Mouse (Mus musculus) heart, embryonic 15.5 days (tissue): ENCODE data around the gene Bend5. TPM values are rescaled to one million over a fixed set of nuclear protein-coding genes. Genes with fewer than 3 reads are reported as not detected.

Source experiments
- ATAC-seq: fragments of 200-750 bp; cut with Nextera tagmentation; replicated peaks from 2 replicates; pipeline ENCODE4 v1.8.0; 2017; ENCODE audit warnings: low read depth, moderate TSS enrichment; ENCODE audit not compliant: insufficient number of reproducible peaks, insufficient read depth, low FRiP score
- H3K27ac ChIP-seq: fragments of 300-500 bp; sonication (generic); 2 replicates; pipeline ENCODE4 v1.5.1; 2015; ENCODE audit warnings: mild to moderate bottlenecking, inconsistent platforms
- H3K27me3 ChIP-seq: fragments of 300-500 bp; sonication (generic); 2 replicates; pipeline ENCODE4 v1.6.1; 2015; ENCODE audit warnings: inconsistent platforms
- H3K36me3 ChIP-seq: fragments of 300-500 bp; sonication (generic); 2 replicates; pipeline ENCODE4 v1.6.1; 2015; ENCODE audit warnings: mild to moderate bottlenecking, inconsistent platforms
- H3K4me1 ChIP-seq: fragments of 300-500 bp; sonication (generic); replicated peaks from 2 replicates; pipeline ENCODE4 v1.6.1; 2015; ENCODE audit warnings: inconsistent platforms
- H3K4me2 ChIP-seq: fragments of 300-500 bp; sonication (generic); 2 replicates; pipeline ENCODE4 v1.6.1; 2015; ENCODE audit warnings: inconsistent platforms, mild to moderate bottlenecking, moderate library complexity
- H3K4me3 ChIP-seq: fragments of 300-500 bp; sonication (generic); 2 replicates; pipeline ENCODE4 v1.5.1; 2015; ENCODE audit warnings: mild to moderate bottlenecking, inconsistent platforms
- H3K9ac ChIP-seq: fragments of 300-500 bp; sonication (generic); 2 replicates; pipeline ENCODE4 v1.6.1; 2015; ENCODE audit warnings: mild to moderate bottlenecking, inconsistent platforms
- H3K9me3 ChIP-seq: fragments of 300-500 bp; sonication (generic); replicated peaks from 2 replicates; pipeline ENCODE4 v1.6.1; 2016; ENCODE audit warnings: inconsistent platforms
- WGBS: fragments of 180-500 bp; shearing (Covaris S2); methylation state at CpG from one replicate; pipeline ENCODE4 v1.1.7; 2015; ENCODE audit warnings: mixed read lengths; 5-methylcytosine and 5-hydroxymethylcytosine counted together
- polyA plus RNA-seq: library from polyadenylated mRNA; unstranded; fragments of >200 nt; fragmentation: Nextera tagmentation; extraction: Ambion mirVana; gene quantifications from 2 replicates; pipeline ENCODE4 v1.2.1, GENCODE M21; 2015

The Bend5 gene
- polyA plus RNA-seq, 1 experiment from 2014 or later, result 15.4 TPM

DNA sequence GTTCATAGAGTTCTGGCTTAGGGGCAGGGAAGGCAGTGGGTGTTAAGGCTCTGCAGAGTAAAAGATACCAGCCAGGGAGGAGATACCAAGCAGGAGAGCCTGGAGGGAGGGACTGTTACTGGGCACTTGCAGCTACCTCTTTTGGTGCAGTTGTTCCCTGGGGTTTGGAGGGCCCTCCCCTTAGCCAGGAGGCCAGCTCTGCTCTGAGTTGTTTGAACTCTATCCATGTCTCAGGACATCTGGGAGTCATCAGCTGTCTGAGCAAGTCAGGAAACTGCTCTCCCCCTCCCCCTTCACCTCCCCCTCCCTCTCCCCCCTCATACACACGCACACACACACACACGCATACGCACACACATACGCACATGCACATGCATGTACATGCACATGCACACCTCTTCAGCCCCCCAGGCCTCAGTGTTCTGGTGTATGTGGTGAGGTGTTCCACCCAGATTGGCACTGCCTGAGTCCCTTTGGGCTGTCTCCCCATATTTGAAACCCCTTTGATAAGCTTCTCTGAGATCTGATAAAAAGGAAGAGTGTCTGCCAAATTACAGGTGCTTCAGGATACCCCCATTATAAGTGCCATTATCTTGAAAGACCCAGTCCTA lies 72.5 kb downstream of the Bend5 start:
- Histone ChIP-seq H3K36me3 (no peaks in the 10 kb centered on the region), H3K27ac (no peak overlapping the region), H3K4me2 (no peak overlapping the region), H3K27me3 (no peaks in the 10 kb centered on the region), H3K4me3 (no peak overlapping the region), H3K9ac (no peak overlapping the region), H3K9me3 (no peaks in the 10 kb centered on the region), H3K4me1 (peaks cover 5% of the 10 kb centered on the region)
- WGBS, result 75% methylated on average over 4 of the region's 4 CpGs
- ATAC-seq, result 0 out of 2 replicates have a peak, but pooled peaks have one; percentile 31

DNA sequence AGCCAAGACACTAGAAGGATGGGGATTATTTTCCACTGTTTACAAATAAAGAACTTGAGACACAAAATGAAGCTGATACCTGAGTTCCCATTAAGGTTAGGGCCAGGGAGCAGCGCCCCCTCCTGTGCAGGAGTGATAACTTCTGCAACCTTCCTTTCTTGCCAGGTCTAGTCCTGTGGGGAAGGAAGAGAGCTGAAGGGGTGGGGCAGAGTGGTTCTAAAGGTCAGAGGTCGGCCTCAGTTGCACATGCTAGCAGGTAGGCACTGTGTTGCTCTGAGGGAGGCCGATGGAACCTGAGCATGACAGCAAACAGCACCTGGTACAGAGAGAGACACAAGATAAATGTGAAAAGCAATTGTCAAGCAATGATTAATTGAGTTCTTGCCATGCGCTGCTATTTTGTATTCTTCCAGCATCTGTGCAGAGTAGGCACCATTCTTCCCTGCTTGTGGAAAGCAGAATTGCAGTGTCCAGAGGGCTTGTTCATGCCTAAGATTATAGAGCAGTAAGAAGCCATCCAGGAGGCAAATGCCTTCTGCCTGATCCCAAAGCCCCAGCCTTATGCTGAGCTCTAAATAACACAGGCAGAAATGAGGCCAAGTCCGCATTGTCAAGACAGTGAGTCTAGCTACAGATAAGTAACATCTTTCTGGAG lies 79.1 kb downstream of the Bend5 start:
- Histone ChIP-seq H3K4me1 (no peaks in the 10 kb centered on the region), H3K9me3 (no peaks in the 10 kb centered on the region), H3K4me2 (no peak overlapping the region), H3K36me3 (no peaks in the 10 kb centered on the region), H3K9ac (no peak overlapping the region), H3K27me3 (no peaks in the 10 kb centered on the region), H3K4me3 (no peak overlapping the region), H3K27ac (no peak overlapping the region)
- WGBS, result 57% methylated on average over 5 of the region's 5 CpGs
- ATAC-seq, result no peak

DNA sequence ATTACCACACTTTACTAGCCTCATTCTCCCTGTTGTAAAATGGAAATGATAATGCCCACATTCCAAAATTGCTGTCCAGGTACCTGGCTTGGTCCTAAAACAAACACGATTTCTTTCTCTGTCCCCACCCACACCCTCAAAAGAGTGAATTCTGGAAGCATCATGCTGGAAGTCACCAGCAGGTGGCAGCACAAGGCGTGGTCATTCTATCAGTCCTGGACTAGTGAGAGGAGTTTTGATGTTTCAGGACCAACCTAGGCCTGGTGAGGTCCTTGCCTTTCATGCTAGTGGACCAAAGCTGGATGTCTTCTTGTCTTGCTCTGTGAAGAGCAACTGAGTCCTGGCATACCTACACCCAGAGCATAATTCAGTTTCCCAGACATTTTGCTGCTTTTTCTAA lies 81.1 kb downstream of the Bend5 start:
- Histone ChIP-seq H3K36me3 (no peaks in the 10 kb centered on the region), H3K4me2 (no peak overlapping the region), H3K9ac (no peak overlapping the region), H3K27me3 (no peaks in the 10 kb centered on the region), H3K27ac (no peak overlapping the region), H3K9me3 (no peaks in the 10 kb centered on the region), H3K4me3 (no peak overlapping the region), H3K4me1 (no peaks in the 10 kb centered on the region)
- no peak for ATAC-seq
- WGBS, result 5% methylated on average over 2 of the region's 2 CpGs

DNA sequence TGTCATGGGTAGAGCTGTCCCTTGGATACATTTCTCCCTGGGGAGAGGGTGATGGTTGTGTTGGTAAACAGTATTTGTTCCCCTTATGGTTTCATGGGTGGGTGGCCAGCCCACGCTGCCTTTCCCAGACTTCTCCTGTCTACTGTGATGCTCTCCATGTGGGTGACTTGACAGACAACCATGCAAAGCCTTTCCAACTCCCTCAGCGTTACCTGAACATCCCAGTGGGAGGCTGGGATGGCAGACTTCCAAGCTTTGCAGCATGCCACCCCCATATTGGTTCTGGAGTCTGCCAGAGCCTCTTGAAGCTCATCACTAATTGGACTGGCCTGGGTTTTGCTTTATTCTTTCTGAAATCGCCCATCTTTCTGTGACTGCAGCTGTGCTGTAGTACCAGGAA lies 83.9 kb downstream of the Bend5 start:
- Histone ChIP-seq H3K36me3 (no peaks in the 10 kb centered on the region), H3K9me3 (no peaks in the 10 kb centered on the region), H3K27ac (no peak overlapping the region), H3K4me1 (no peaks in the 10 kb centered on the region), H3K27me3 (no peaks in the 10 kb centered on the region), H3K4me2 (no peak overlapping the region), H3K9ac (no peak overlapping the region), H3K4me3 (no peak overlapping the region)
- ATAC-seq, result no peak
- WGBS, result 56% methylated on average over 3 of the region's 3 CpGs

DNA sequence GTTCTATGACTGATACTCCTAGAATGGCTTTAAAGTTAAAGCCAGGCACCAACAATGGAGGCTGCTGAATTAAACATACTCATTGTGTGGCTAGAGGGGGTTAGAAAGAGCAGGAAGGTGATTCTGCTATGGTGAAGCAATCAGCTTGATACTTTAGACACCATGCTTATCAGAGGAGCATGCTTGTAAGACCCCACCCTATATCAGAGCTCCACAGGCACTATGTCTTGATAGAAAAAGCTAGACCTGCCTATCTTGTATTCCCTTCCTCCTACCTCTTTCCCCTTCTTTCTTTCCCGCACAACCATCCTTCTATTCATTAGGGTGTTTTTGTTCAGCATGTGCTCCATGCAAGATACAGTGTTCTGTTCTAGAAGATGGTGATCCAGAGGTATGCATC lies 86.6 kb downstream of the Bend5 start:
- Histone ChIP-seq H3K9ac (no peak overlapping the region), H3K4me2 (no peak overlapping the region), H3K36me3 (no peaks in the 10 kb centered on the region), H3K9me3 (no peaks in the 10 kb centered on the region), H3K27ac (no peak overlapping the region), H3K4me1 (no peaks in the 10 kb centered on the region), H3K27me3 (no peaks in the 10 kb centered on the region), H3K4me3 (no peak overlapping the region)
- 80% methylated on average over 1 of the region's 1 CpGs for WGBS
- no peak for ATAC-seq

DNA sequence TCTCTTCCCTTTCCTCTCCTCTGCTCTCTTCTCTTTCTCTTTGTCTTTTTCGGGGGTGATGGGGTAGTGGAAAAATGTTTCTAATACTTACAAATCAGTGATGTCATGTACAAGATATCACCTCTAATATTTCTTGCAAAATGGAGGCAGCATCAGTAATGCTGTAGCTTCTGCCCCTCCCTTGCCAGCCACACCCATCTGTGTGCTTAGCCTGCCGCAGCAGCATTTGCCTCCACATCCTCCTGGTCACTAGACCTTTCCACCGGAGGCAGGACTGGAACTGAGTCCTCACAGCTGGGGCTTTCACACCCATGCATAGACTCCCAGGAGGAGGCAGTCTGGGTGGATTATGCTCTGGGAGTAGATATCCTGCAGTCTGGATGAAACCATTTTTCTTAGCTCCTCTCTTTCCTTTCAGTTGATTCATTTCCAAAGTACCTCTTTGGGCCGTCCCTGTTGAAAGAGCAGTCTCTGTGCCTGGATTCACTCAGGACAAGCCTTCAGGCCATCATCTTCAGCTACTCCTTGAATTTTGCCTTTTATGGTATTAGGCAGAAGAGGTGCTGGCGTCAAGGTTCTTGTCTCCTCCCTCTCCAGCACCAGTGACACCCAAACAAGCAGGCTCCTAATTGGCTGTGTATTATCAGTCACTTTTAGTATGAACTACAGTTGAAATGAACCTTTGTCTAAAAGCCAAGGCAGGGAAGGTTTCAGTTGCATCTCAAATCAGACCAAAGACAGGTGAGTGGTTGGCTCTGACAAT lies 88.3 kb downstream of the Bend5 start:
- H3K36me3 ChIP-seq, result no peaks in the 10 kb centered on the region
- H3K4me3 ChIP-seq, result no peak overlapping the region
- H3K4me1 ChIP-seq, result no peaks in the 10 kb centered on the region
- H3K27ac ChIP-seq, result no peak overlapping the region
- H3K9me3 ChIP-seq, result no peaks in the 10 kb centered on the region
- WGBS, result 54% methylated on average over 5 of the region's 5 CpGs
- no peaks in the 10 kb centered on the region for H3K27me3 ChIP-seq
- no peak for ATAC-seq
- H3K4me2 ChIP-seq, result no peak overlapping the region
- H3K9ac ChIP-seq, result no peak overlapping the region

DNA sequence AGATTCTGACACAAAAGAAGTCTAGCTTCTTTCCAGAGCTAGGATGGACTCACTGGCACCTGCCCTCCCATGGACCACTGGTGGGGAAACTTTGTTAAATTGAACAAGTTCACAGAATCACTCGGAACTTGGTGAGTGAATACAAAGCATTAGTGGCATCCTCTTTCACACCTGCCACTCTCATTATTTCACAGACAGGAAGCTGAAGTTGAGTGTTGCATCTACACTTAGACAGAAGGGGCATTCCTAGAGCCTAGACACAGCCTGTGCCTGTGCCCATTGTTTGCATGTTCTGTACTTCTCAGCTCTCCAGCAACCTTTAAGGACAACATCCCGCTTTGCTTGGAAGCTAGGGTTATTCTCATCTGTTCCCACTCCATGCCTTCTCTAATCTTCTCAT lies 90.1 kb downstream of the Bend5 start:
- Histone ChIP-seq H3K4me2 (no peak overlapping the region), H3K4me1 (no peaks in the 10 kb centered on the region), H3K27ac (no peak overlapping the region), H3K9me3 (no peaks in the 10 kb centered on the region), H3K9ac (no peak overlapping the region), H3K4me3 (no peak overlapping the region), H3K27me3 (no peaks in the 10 kb centered on the region), H3K36me3 (no peaks in the 10 kb centered on the region)
- 87% methylated on average over 2 of the region's 2 CpGs for WGBS
- ATAC-seq, result no peak
